Mouse (Mus musculus): ENCODE data around the gene Bcap29. TPM values are rescaled to one million over a fixed set of nuclear protein-coding genes. Genes with fewer than 3 reads are reported as not detected.

Gene Bcap29
- polyA plus RNA-seq, 1 experiment = 0.32 TPM

- Histone ChIP-seq H3K27me3 (ENCODE audit: control insufficient read depth) (peaks cover 37% of the 10 kb centered on the region), H3K4me3 (replicated peaks) (no peak overlapping the region), H3K4me1 (ENCODE audit: control insufficient read depth) (peaks cover 3% of the 10 kb centered on the region), H3K9me3 (ENCODE audit: control insufficient read depth, low read length) (peaks cover 5% of the 10 kb centered on the region; the same call in 1 of the 2 replicates), H3K36me3 (ENCODE audit: control insufficient read depth) (no peaks in the 10 kb centered on the region)
- TF ChIP-seq GATA1 (IDR thresholded peaks at IDR 0.05; ENCODE audit: low read length) = no peak
- TF ChIP-seq TAL1 (IDR thresholded peaks at IDR 0.05; ENCODE audit: low read length) = no peak
These were observed 80.1 kb downstream of the Bcap29 start for GRCm38 (mm10) chr12:31554371-31554770.

GRCm38 (mm10) chr12:31551252-31551651 lies 83.2 kb downstream of the Bcap29 start:
- H3K9me3 ChIP-seq (ENCODE audit: control insufficient read depth, low read length) = no peaks in the 10 kb centered on the region
- H3K36me3 ChIP-seq (ENCODE audit: control insufficient read depth) = no peaks in the 10 kb centered on the region
- H3K4me3 ChIP-seq (replicated peaks) = no peak overlapping the region
- no peaks in the 10 kb centered on the region for H3K4me1 ChIP-seq (ENCODE audit: control insufficient read depth)
- peaks cover 11% of the 10 kb centered on the region for H3K27me3 ChIP-seq (ENCODE audit: control insufficient read depth)
- TF ChIP-seq GATA1 (IDR thresholded peaks at IDR 0.05; ENCODE audit: low read length) = no peak
- TF ChIP-seq TAL1 (IDR thresholded peaks at IDR 0.05; ENCODE audit: low read length) = no peak

- no peaks in the 10 kb centered on the region; the same call in 1 of the 2 replicates for H3K27me3 ChIP-seq (ENCODE audit: control insufficient read depth)
- TF ChIP-seq TAL1 (IDR thresholded peaks at IDR 0.05; ENCODE audit: low read length) (no peak), GATA1 (IDR thresholded peaks at IDR 0.05; ENCODE audit: low read length) (no peak)
- no peak overlapping the region for H3K4me3 ChIP-seq (replicated peaks)
These were observed 88.4 kb downstream of the Bcap29 start for GRCm38 (mm10) chr12:31546061-31546460.

GRCm38 (mm10) chr12:31545219-31545618 lies 89.2 kb downstream of the Bcap29 start:
- Histone ChIP-seq H3K36me3 (ENCODE audit: control insufficient read depth) (no peaks in the 10 kb centered on the region), H3K4me3 (replicated peaks) (no peak overlapping the region), H3K9me3 (ENCODE audit: control insufficient read depth, low read length) (no peaks in the 10 kb centered on the region), H3K4me1 (ENCODE audit: control insufficient read depth) (no peaks in the 10 kb centered on the region), H3K27me3 (ENCODE audit: control insufficient read depth) (no peaks in the 10 kb centered on the region)
- no peak for TF ChIP-seq GATA1 (IDR thresholded peaks at IDR 0.05; ENCODE audit: low read length)
- no peak for TF ChIP-seq TAL1 (IDR thresholded peaks at IDR 0.05; ENCODE audit: low read length)

More at GRCm38 (mm10) chr12:31546061-31546460, 88.4 kb downstream of the Bcap29 start:
- Histone ChIP-seq H3K4me1 (ENCODE audit: control insufficient read depth) (no peaks in the 10 kb centered on the region), H3K36me3 (ENCODE audit: control insufficient read depth) (no peaks in the 10 kb centered on the region), H3K9me3 (ENCODE audit: control insufficient read depth, low read length) (no peaks in the 10 kb centered on the region)

GRCm38 (mm10) chr12:31541541-31541940 lies 92.9 kb downstream of the Bcap29 start:
- TF ChIP-seq TAL1 (IDR thresholded peaks at IDR 0.05; ENCODE audit: low read length) = no peak
- TF ChIP-seq GATA1 (IDR thresholded peaks at IDR 0.05; ENCODE audit: low read length) = no peak
- Histone ChIP-seq H3K27me3 (ENCODE audit: control insufficient read depth) (no peaks in the 10 kb centered on the region), H3K36me3 (ENCODE audit: control insufficient read depth) (no peaks in the 10 kb centered on the region), H3K4me1 (ENCODE audit: control insufficient read depth) (no peaks in the 10 kb centered on the region), H3K9me3 (ENCODE audit: control insufficient read depth, low read length) (no peaks in the 10 kb centered on the region), H3K4me3 (replicated peaks) (no peak overlapping the region)

Other genes with a start within 250 kb of the Bcap29 start
- 0.01 TPM in 1 of 2 replicates, not detected in the other for gene Slc26a3, start 243.8 kb downstream of the Bcap29 start, polyA plus RNA-seq (2012)
- gene Cbll1, start 135.0 kb downstream of the Bcap29 start, polyA plus RNA-seq (2012) = 0.17 TPM in 2 replicates
- not detected in 2 replicates for gene Slc26a4, start 74.7 kb downstream of the Bcap29 start, polyA plus RNA-seq (2012)
- gene Dus4l, start 20.2 kb upstream of the Bcap29 start, polyA plus RNA-seq (2012) = 0.29 TPM in 1 of 2 replicates, not detected in the other
- 0.03 and 0.07 TPM in 2 replicates for gene Cog5, start 20.2 kb upstream of the Bcap29 start, polyA plus RNA-seq (2012)
- gene Gpr22, start 79.3 kb upstream of the Bcap29 start, polyA plus RNA-seq (2012) = not detected in 2 replicates

All from erythroblast, embryonic 14.5 days (primary cell).